Mouse (Mus musculus): ENCODE measurements around the gene Pde6c.

Pde6c gene

DNA sequence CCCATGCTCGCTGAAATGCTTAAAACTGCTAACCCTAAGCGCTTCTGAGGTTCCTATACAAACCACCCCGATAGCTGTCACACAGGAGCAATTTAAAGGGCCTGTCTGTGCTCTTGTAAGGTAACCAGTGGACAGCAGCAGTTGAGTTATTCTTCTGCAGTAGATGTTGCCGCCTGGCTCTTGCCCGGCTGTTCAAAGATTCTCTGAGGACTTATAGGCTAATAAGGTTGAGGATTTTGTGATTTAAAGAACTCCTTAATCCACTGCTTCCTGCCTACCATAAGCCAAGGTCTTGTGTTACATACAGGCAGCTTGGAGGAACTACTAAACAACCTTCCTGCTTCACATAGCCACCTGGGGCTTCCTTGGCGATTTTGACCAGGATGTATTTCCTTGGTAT, at the start of gene Pde6c:
TSS of gene Pde6c (plus strand) at position 301 of the 400 bp plus-strand sequence.
- no peak for DNase-seq (ENCODE audit: low read depth, low spot score)

DNA sequence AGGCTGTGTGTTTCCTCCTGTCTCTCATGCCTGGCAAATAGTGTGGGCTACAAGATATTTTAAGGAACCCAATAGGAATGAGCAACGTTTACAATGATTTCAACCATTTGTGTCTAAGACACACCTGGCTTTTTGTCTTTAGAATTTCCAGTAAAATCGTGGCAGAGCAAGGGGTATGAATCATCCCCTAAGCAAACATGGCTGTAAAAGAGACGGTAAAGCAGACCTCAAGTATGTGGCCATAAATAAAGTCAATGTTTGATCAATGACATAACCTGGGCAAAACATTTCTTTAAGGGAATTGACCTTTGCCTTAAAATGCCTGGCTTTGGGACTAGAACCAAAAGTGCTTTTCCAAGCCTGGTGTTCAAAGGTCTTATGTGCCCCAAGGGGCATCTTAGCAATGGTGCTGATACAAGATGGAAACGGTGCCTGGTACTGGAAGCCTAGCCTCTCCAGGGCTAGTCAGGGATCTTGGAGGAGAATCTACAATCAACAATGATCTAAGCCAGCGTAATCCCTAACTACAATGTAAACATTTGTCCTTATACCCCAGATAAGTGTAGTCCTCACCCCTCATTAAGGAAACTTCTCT, 49.6 kb upstream of the Pde6c start:
- no peak for DNase-seq (ENCODE audit: low read depth, low spot score)

DNA sequence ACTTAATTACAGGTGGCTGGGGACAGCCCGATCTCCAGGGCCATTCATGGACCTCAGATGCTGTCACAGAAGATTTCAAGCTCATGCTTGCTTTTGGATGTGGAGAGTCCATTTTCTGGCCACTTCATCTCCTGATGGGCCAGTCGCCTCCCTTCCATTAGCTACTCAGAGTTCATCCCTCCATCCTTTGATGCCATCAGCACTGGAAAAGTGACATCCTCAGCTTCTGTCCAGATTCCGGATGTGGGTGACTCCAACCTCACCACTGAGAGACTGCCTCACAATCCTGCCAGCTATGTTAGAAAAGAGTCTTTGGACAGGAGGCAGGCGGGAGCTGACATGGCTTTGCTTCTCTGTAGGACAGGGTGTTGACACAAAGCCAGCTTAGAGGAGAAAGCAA, 46.7 kb upstream of the Pde6c start:
- no peak for DNase-seq (ENCODE audit: low read depth, low spot score)

DNA sequence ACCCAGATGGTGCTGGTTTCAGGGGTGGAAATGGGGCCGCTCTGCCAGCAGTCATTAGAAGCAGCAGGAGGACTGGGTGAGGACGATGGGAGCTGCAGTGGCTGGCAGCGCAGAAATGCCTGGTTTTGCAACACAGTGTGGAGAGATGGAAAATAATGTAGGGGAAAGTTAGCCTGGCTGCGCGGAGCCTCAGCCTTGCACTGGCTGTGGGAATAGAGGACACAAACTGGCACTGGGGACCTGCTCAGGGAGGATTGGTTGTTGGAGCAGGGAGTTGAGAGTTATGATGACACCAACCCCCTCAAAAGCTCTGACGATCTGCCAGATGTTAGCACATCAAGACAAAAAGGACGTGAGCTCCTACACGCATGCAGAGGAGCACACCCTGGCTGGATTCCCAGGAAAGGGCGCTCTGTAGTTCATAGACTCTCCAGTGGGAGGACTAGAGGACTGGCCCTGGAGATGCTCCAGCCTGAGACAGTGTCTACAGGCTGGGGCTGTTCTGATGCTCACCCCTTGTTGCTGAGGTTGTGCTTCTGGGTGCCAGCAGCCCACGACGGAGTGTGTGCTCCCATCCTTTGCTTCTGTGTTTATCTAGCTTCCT, 45.5 kb upstream of the Pde6c start:
- peak; percentile 37 for DNase-seq (ENCODE audit: low read depth, low spot score)

DNA sequence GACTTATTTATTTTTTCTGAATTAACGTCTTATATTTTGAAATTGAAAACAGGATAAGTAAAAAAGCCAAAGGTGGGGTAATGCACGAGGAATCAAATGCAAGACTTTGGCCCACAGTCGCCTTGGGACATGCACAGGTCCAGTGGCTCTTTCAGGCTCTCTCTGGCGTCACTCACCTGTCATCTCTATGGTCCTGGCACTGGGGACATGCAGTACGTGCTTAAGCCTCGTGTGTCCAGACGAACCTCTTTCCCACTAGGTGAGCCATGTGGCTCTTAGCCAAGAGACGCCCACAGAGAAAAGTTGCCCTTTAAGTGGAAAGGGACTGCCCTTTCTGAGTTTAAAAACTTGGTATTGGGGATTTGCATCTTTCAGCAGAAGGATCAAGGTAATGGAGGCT, 43.2 kb upstream of the Pde6c start:
- DNase-seq (ENCODE audit: low read depth, low spot score), result no peak

DNA sequence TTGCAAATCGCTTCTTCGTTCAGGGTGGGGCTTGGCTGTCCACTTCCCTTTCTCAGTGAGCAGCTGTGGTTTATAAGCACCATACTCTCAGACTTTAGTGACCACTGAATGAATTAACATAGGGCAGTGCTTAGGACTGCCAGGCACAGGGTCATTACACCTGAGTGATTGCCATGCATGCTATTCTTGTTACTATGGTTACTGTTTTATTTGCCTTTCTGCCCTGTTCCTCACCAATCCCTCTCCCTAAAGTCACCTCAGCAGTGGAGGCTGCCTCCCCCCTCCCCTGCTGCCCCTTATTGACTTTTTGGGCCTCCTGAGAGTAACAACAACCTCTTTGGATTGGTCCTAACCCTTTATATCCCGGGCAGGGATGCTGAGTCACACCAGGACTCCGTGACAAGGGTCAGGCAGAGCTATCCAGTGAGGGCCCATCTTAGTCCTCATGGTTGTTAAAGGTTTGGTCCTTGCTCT, 41.0 kb upstream of the Pde6c start:
- DNase-seq (ENCODE audit: low read depth, low spot score), result no peak

DNA sequence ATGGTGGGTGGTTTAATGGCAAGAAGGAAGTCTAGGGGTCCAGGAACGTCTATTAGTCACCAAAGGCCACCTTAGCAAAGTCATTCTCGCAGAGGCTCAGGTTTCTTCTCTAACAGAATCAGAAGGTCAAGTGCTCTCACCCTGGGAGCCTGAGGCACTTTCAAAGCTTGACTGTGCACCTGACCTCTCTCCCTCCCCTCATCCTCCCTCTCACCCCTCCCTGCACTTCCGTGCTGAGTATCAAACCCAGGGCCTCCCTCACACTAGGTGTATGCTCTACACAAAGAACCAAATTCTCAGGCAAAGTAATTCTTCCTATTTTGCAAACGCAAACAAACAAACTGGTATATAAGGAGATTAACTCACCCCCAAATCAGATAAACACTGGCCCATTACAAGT, 36.4 kb upstream of the Pde6c start:
- no peak for DNase-seq (ENCODE audit: low read depth, low spot score)

DNA sequence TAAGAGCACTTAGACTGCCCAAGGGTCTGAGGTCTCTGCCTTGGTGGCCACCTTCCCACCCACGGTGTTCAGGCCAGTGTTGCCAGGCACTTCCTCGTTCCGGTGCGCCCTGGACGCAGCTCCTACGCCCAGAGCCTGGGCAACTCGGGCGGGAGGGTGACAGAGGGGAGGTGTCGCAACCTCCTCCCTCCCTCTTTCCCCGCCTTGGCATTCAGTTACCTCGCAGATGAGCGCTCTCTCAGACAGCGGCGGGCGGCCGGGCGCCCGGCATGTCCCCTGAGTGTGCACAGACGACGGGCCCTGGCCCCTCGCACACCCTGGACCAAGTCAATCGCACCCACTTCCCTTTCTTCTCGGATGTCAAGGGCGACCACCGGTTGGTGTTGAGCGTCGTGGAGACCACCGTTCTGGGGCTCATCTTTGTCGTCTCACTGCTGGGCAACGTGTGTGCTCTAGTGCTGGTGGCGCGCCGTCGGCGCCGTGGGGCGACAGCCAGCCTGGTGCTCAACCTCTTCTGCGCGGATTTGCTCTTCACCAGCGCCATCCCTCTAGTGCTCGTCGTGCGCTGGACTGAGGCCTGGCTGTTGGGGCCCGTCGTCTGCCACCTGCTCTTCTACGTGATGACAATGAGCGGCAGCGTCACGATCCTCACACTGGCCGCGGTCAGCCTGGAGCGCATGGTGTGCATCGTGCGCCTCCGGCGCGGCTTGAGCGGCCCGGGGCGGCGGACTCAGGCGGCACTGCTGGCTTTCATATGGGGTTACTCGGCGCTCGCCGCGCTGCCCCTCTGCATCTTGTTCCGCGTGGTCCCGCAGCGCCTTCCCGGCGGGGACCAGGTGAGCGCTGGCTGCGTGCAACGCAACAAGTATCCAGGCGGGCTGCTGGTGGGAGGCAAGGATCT, 35.5 kb upstream of the Pde6c start, which contains the start of gene Ffar4:
TSS of gene Ffar4 (plus strand) at position 214 of the 901 bp plus-strand sequence.
- no peak for DNase-seq (ENCODE audit: low read depth, low spot score)

DNA sequence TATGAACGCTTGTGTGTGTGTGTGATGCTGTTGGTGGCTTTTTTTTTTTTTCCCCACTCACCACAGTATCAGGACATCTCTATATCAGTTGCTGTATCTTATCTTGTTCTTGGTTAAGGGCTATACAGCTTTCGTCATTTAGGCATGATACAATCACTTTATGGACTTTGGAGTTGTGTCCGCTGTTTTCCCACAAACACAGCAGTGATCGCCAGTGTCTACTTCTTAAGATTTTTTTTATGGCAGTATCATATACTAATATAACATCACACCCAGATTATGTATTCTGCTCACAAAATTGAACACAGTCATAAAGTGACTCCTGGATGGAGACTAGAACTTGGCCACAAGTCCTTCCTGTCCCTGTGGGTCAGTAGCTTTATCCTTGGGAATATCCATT, 24.7 kb upstream of the Pde6c start:
- DNase-seq (ENCODE audit: low read depth, low spot score), result no peak

DNA sequence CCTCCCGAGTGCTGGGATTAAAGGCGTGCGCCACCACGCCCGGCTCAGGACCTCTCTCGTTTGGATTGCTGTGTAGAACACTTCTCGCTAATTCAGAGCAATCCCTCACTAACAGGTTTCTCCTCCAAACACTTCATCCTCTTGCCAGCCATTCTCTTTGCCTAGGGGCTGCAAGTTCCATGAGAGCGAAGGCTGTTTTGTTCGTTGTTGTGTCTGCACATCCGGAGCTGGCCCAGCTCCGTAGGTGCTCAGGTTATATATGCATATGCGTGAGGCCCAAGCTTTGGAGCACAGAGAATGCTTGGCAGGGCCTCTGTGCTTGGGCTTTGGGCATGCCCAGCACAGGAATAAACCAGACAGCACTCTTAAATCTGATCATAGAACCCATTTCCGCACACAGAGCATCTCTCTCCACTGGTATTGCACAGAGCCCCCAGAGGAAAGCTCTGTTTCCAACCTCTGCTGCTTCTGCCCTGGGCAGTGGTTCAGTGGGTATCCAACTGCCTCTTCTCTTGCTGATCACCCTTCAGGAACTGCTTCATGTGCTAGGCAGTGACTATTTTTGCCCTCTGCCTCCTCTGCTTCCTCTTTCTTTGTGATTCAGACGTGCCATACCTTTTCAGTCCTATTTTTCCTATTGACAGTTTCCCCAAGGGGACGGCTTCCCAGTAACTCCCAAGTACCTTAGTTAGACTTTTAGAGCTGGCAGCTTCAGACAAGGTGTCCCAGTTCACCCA, 22.9 kb upstream of the Pde6c start:
- DNase-seq (ENCODE audit: low read depth, low spot score), result no peak

DNA sequence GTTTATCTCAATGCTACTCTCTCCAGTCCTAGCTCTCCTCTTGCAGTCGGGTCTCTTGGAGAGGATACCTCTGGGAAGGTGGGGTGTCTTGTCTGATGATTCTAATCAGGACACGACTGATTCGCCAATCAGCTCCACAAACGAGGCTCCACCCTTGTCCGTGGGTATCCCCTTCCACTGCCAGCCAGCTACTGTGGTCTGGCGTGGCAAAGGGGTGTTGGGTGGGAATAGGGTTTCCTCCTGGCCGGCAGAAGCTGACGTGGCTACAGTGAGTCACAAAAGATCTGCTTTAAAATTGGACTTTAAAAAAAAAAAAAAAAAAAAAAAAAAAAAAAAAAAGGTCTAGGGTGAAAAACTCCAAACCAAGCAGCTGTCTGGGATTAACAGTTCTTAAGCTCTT, 21.5 kb upstream of the Pde6c start:
- DNase-seq (ENCODE audit: low read depth, low spot score), result no peak

DNA sequence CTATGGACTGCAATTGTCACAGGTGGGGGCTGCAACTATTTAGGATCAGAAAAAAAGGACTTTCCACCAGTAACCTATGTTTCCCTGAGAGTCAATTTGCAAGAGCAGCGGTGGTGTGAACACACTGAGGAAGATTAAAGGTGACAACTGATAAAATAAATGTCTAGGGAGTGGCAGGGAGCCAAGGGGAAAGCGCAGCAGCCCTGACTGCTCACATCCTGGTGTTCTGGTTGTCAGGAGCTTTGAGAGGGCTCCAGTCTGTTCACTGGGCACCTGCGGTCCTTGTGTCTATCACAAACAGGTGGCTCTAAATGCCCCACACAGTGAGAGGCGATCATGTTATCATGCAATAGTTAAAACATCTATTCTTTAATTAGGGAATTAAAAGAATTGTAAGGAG, 20.0 kb upstream of the Pde6c start:
- no peak for DNase-seq (ENCODE audit: low read depth, low spot score)

DNA sequence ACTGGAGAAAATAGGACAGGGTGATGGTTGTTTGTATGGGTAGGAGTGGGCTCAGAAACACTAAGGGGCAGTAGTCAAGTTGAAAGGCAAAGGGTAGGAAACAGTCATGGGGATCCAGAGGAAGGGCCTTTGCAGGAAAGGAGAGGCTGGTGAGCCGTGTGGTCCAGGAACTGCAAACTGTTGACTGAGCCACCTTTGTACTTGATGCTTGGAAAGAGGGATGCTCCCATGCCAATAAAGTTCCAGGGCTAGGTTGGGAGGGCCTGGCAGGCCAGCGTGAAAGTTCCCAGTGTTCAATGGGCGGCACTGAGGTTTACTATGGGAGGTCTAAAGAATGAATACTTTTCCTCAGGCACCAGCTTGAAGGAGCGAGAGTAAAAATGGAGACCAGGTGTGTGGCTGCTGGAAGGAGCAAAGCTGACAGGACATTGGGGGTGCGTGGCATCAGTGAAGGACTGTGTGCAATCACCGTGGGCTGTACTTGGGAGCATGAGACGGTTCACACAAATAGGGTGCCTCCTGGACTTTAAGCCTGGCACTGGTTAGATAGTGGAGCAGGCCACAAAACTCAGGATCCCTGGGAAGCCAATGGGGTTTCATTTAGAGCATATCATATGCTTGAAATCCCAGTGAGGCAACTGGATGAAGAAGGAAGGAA, 17.6 kb upstream of the Pde6c start:
- no peak for DNase-seq (ENCODE audit: low read depth, low spot score)

DNA sequence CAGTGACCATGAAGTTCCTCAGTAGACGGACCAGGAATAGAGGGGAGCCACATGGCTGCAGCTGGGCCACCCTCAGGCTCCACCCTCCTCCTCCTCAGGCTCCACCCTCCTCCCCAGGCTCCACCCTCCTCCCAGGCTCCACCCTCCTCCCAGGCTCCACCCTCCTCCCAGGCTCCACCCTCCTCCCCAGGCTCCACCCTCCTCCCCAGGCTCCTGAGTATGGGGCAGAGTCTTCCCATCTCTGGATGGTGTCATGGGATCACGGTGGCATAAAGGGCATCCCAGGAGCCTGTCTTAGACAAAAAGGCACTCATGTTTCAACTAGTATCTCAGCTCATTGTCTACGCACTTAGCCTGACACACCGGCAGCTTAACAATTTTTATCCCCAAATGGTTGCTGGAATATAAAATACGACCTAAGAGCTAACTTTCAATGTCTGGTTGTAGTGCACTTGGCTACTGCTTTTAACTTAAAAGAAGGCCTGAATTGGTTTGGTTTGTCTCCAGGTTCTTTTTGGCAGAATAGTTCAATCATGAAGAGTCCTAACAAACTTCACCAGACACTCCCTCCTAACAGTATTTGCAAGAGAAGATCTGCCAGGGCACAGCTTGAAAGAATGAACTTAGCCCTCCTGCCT, 12.3 kb upstream of the Pde6c start:
- DNase-seq (ENCODE audit: low read depth, low spot score), result no peak

DNA sequence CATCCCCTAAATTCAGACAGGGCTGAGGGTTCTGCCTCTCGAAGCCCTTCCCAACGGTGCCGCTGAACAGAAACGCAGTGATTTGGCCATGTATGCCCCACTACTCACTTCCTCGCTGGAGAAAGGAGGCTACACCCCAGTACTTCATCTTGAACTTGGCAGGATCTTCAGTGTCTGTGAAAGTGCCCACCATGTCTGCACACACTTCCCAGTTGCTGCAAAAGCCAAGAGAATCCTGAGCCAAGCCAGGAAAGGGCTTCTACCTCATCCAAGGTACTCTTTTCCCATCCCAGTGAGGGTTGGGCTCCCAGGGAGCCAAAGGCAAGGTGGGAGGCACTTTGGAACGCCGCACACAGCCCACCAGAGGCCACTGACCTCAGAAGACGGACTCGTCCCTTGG, 8.7 kb upstream of the Pde6c start:
- DNase-seq (ENCODE audit: low read depth, low spot score), result no peak

DNA sequence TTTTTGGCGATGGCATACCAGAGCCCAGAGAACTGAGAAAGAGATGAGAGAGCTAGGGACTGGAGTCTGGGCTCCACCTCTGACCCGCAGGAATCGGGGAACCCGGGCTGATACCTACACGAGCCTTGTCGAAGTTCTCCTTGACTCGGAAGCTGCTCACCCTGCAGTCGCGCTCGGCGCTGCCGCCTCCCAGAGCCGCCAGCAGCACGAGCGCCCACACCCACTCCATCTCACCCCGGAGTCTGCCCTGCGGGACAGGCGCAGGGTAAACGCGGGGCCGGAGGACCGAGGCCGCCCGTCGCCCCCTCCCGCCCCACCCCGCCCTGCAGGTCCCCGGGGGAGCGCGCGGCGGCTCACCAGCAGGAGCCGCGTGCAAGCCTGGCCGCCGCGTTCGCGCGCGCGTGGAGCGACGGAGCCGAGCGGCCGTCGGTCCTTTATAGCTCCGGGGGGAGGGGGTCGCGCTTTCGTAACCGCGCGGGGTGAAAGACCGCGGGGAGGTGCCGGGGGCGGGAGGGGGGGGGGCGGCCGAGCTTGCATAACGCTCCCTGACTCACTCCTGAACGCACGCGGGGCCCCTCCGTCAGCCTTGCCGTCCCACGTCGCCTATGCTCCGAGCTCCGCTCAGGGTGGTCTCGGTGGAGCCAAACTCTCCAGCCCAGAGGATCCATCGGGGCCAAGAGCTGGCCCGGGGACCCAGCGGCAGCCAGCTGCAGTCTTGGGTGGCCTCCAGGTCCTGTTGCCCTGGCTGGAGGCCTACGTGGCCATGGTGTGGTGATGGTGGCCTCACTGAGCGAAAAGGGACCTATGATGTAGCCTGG, 8.0 kb upstream of the Pde6c start:
- DNase-seq (ENCODE audit: low read depth, low spot score), result no peak

DNA sequence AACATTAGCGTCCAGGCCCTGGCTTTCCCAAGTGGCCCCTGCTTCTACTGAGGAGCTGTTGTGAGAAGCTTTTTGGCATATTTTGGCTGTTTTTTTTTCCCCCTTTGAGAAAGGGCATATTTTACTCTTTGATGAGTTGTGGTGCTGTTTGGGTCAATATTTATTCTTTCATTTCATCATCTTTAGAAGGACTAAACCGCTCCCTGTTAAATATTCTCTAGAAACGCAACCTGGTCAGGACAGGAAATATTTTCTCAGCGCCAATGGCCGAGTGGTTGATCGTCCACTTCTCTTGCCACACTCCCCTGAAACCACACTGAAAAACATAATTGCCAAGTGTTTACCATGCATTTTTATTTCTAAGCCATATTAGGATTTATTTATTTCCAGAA, 7.4 kb upstream of the Pde6c start, which contains the start of gene Rbp4:
TSS of gene Rbp4 (minus strand) at position 63 of the 392 bp plus-strand sequence.
- DNase-seq (ENCODE audit: low read depth, low spot score), result no peak

DNA sequence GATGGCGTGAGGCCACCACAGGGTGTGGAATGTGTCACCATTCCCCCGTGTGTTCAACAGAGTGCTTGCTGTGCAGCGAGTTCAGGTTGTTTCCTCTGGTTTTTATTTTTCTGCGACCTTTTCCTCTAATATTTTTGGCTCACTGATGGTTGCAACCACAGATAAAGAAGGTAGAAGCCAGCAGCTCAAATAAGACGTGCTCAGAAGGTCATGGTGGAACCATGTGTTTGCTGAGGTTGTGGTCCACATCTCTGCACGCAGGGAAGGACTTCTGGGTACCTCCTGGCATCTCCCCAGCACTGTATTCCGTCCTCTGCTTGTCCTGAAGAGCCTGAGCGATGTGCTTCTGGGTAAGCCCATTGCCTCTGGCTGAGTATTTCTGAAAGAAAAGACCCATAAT, 5.9 kb upstream of the Pde6c start:
- no peak for DNase-seq (ENCODE audit: low read depth, low spot score)

DNA sequence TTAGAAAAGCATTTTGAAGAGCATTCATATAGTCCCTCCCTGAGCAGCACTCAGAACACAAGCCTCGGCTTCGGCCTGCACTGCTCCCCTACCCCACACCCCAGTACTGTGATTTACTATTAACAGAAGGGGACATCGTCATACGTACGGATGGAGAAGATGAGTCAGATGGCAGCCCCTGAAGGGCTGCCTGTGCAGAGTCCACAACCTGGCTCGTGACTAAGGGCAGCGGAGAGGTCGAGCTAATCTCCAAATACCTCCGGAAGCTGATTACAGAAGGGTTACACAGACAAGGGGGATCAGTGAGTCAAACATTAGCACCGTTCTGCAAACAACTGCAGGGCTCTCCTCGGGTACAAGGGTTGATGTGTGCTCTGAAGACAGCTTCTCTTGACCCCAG, 1.4 kb downstream of the Pde6c start:
- DNase-seq (ENCODE audit: low read depth, low spot score), result no peak

DNA sequence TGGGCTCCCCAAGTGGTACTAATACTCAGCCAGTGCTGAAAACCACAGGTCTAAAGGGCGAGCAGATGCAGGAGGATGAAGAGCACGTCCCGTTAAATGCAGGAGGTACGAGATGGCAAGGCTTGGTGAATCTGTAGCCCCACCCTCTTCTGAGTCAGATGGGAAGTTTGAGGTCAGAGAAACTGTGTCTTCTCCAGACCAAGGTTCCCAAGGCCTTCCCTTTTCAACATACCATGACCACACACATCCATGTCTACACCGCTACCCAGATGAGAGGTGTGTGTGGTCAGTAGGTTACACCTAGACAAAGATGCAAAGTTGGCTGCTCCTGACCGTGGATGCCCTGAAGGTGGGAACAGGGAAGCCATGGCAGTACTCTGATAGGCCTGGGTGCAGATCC, 2.2 kb downstream of the Pde6c start:
- DNase-seq (ENCODE audit: low read depth, low spot score), result no peak
